Mouse (Mus musculus): ENCODE data around the gene Olfr1413. TPM values are rescaled to one million over a fixed set of nuclear protein-coding genes. Genes with fewer than 3 reads are reported as not detected.

The Olfr1413 gene
- polyA plus RNA-seq, 1 experiment from 2014 or later = not detected

Other genes starting within 250 kb of the Olfr1413 start
- 339 and 361 TPM in 2 replicates for gene Ndufa10, start 97.5 kb upstream of the Olfr1413 start, polyA plus RNA-seq (2015; fragmentation: Nextera tagmentation; extraction: Ambion mirVana)
- not detected in 2 replicates for gene Olfr1416, start 86.2 kb upstream of the Olfr1413 start, polyA plus RNA-seq (2015; fragmentation: Nextera tagmentation; extraction: Ambion mirVana)
- not detected in 2 replicates for gene Olfr1415, start 75.2 kb upstream of the Olfr1413 start, polyA plus RNA-seq (2015; fragmentation: Nextera tagmentation; extraction: Ambion mirVana)
- gene Olfr1414, start 52.7 kb upstream of the Olfr1413 start, polyA plus RNA-seq (2015; fragmentation: Nextera tagmentation; extraction: Ambion mirVana) = not detected in 2 replicates
- not detected in 2 replicates for gene Olfr1412, start 14.5 kb downstream of the Olfr1413 start, polyA plus RNA-seq (2015; fragmentation: Nextera tagmentation; extraction: Ambion mirVana)
- gene Olfr1411, start 23.1 kb downstream of the Olfr1413 start, polyA plus RNA-seq (2015; fragmentation: Nextera tagmentation; extraction: Ambion mirVana) = not detected in 2 replicates
- gene Olfr1410, start 34.5 kb downstream of the Olfr1413 start, polyA plus RNA-seq (2015; fragmentation: Nextera tagmentation; extraction: Ambion mirVana) = not detected in 2 replicates
- 0.24 TPM in 1 of 2 replicates, not detected in the other for gene Olfr12, start 46.5 kb downstream of the Olfr1413 start, polyA plus RNA-seq (2015; fragmentation: Nextera tagmentation; extraction: Ambion mirVana)
- gene Cops9, start 70.7 kb downstream of the Olfr1413 start, polyA plus RNA-seq (2015; fragmentation: Nextera tagmentation; extraction: Ambion mirVana) = 496 and 558 TPM in 2 replicates
- 0.19 and 0.29 TPM in 2 replicates for gene Otos, start 77.5 kb downstream of the Olfr1413 start, polyA plus RNA-seq (2015; fragmentation: Nextera tagmentation; extraction: Ambion mirVana)